Mouse (Mus musculus) right cerebral cortex, postnatal 36 days (tissue): ENCODE measurements at regions not wholly inside any gene's neighbourhood (a gene's known extent, or its start where the extent isn't known, plus 50 kb on each side); places are given as distances from the start of the nearest gene placed in this dataset.

Experiments
- DNase-seq, 2 experiments: peaks; one replicate each; pipeline ENCODE4 v3.0.0; 2022; ENCODE audit warnings: low spot score in 2 of 2, mixed read lengths in 1 of 2

DNA sequence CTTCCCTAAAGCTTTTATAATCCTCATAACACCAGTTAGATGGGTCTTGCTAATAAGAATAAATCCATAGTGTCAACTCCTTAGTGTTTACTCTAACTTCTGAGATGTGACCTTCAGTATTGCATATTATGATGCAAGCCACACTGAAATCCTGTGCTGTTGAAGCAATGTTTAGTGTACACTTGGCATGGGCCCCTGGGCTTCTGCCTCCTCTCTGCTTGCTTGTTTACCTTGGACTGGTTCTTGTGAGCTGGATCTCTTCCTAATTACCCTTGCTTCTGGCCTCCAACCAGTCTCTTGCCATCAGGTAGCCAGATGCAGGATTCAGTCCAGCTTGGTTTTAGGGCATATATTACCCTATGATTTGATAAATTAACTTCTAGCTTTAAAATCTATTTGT is 57.0 kb downstream of the Rgs2 start:
- no peak for DNase-seq

DNA sequence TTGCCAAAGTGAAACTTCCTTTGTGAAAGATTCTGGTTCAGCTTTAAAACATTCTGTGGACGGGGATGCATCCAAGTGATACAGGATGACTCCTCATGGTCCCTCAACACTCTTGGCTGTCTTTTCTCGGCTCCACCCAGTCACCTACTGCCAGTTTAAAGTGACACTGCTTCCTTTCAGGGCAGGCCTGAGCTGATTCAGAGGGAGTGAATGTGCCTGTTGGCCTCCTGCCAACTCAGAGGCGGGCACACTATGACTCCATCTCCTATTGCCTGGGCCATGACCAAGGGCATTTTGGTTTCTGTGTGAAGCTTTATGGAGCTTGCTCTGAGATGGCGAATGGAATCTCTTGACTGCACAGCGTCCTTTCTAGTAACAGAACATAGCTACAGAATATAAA is 62.5 kb downstream of the Rgs2 start:
- peak in 1 of 2 experiments; percentile 16 for DNase-seq

DNA sequence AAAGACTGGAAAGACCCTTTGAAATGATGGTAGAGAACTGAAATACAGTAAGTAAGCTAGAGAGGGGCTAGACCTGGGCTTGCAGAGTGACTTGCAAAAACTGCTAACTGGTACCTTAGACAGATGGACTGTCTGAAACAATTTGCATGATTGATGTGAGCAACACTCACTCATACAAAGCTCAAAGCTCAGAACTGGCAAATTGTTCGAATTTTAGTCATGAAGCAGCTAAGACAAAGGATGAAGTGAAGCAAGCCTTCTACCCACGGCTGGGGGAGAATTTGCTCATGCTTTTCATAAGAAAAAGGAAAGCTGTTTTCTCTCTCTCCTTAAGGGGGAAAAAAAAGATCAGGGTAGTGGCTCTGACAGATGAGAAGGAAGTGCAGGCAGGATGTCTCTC is 64.5 kb downstream of the Rgs2 start:
- DNase-seq, result no peak

DNA sequence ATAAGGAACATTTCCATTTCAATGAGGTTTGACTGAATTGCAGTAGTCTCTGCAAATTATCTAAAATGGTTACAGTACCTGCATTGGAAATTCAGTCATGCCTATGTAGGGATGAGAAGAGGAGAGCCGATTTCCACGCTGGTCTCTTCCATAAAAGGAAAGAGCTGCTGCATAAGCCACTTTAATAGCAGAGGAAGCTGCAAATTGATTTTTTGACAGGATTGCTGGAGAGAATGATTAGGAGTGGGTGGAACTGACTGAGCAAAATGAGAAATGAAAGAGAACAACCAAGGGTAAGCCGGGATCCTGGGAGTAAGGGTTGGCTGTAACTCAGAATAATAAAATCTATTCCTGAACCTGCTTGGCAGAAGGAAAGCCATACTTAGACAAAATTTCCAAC is 65.4 kb downstream of the Rgs2 start:
- DNase-seq, result no peak

DNA sequence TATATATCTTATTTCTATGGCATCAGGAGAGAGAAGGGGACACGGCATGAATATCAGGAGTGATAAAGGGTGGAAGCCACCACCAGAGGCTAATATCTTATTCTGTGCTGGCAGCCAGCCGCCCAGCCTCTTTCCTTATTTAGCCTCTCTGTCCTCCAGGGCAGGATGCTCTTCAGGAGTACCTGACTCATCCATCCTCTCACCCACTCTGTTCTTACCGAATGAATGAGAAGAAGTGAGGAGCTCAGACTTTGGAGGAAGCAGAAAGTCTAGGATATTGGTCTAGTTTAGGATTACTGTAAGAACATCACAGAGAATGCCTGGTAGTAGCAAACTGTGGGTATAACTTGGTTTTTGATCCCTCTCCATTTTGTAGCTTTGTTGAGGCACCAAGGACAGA is 73.2 kb downstream of the Rgs2 start:
- no peak for DNase-seq

DNA sequence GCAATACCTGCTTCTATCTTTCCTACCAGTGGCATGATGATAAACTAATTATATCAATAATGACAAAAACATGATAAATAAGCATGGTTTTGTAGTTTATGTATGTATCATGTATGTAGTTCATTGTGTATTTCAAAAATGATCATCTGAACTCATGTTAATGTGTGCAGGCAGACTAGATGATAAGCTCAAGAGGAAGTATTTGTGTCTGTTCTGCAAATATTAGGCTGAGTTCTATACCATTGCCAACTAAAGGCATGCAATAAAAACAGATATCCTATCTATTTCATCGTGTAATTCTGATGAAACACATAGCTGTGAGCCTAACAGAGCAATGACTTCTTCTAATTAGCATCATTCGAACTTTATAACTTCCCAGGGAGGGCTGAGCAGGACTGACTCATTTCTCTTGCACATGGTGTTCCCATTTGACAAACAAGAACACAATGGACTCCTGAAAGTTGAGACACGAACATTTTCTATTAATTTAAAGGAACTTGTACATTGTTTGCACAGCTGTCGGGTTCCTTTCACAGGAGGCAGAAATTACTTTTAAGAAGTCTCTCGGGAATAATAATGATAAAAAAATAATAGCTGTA is 74.3 kb downstream of the Rgs2 start:
- no peak for DNase-seq

DNA sequence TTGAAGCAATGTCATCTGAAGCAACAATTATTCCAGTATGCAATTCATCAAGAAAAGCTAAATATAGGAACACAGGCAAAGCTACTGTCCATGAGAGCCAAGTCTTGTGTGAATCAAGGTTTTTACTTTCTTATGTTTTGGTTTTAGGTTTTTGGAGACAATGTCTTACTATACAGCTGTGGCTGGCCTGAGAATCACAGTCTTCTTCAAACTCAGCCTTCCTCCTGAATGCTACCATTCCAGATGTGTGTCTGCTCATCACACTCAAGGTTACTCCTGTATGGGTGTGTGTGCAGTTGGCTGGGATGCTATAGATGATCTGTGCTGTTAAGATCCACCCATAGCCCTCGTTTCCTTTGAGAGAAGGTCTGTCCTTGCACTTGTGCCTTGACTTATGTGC is 81.5 kb downstream of the Rgs2 start:
- no peak for DNase-seq

DNA sequence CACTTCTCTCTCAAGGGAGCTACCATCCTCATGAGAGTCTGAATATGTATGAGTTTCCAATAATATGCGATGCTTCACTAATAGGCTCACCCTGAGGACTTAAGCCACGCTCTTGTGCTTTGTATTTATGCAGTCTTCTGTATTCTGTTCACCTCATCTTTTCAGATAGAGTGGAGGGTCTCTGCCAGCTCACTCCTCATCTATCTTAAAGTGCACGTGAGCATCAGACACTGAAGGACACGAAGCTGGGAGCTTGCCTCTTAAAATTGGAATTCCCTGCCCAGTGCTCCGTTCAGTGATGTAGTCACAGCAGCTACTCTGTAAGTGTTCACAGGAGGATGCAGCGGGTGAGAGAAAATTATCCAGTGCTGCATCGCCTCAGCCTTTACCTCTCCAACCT is 83.7 kb downstream of the Rgs2 start:
- no peak for DNase-seq

DNA sequence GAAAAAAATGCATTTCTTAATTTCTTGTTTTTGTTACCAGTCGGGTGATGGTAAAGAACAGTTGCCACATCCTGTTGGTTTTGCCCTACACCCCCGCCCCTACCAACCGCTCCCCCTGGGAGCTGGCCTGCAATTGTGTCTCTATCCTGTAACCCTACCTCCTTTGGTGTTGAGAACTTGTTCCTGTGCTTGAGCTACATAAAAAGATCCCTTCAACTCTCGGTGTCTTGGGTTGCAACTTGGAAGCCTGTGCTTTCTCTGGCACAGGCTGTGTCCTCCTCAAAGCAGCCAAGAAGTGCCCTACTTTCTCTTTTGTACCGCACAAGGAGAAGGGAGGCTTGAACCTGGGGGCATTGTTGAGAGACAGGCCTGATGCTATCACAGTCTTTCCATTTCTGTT is 85.0 kb downstream of the Rgs2 start:
- no peak for DNase-seq

DNA sequence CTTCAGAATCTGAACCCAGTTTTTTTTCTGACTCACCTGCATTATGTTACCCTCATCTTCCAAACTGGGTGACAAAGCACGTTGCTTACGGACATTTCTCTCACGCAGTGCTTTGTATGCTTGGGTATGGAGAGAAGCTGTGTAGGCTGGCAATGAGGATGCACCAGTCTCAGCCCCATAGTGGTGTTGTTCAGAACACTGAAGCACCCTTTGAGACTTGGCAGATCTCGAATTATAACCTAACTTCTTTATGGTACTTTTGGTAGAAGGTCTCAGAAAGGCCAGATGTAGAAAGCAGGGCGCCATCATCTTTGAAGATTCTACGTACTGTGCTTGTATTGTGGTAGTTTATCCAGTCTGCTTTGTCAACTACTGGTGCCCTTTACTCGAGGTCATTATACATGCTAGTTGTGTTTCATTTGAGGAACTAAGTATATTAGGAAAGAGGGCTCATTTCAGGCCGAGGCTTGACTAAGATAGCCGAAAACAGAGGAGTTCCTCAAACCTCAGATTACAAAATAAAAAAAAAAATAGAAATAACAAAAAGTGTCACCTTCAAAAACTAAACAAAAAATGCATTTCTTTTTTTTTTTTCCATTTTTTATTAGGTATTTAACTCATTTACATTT is 85.7 kb downstream of the Rgs2 start:
- DNase-seq, result no peak

DNA sequence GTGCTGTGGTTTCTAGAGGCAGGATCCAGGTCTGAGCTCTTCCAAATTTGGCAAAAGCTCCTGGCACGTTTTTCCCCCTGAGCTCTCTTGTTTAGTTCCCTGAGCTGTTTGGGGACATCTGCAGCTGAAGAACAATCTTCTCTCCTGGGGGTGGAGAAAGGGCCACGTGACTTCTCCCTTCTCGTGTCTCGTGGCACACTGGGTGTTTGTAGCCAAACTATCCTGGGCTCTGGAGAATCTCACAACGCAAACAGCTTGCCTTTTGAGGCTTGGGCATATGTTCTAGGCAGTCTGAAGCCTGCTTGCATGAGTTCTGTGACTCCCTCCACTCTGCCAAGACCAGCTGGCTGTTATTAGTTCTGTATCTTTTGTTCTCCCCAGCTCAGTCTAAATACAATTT is 86.3 kb downstream of the Rgs2 start:
- DNase-seq, result peak; percentile 67 to 82

DNA sequence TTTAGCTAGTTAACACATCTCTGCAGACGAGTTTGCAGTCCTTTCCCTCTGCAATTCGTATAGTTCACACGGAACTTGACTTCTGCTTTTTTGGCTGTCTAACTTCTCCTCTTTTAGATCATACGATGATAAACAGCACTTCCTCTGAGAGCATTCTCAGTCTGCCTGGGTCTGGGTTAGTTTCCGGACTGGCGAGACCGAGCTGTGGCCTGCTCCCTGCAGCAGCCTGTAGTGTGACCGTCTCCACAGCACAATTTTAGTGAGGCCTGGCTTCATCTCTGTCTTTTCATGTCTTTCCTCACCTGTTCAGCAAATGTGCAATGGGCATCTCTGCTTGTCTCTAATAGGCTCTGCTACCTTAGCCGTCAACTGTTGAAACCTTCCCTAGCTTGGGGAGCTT is 87.4 kb downstream of the Rgs2 start:
- no peak for DNase-seq

DNA sequence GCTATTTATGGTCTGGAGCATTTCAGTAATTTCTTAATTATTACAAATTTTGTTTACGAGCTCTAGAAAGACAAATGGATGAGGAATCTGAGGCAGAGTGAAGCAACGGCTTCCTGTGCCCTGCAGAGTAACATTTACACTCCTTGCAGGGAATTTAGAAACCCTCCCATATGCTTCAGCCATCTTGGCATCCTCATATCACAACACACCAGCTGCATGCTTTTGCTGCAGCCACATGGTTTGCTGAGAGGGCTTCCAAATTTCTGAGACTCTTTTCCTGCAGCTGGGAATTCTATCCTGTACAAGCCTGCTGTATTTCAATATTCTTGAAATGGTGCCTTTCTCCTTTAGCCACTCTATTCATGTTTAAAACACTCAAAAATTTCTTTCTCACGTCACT is 91.4 kb downstream of the Rgs2 start:
- DNase-seq, result no peak

DNA sequence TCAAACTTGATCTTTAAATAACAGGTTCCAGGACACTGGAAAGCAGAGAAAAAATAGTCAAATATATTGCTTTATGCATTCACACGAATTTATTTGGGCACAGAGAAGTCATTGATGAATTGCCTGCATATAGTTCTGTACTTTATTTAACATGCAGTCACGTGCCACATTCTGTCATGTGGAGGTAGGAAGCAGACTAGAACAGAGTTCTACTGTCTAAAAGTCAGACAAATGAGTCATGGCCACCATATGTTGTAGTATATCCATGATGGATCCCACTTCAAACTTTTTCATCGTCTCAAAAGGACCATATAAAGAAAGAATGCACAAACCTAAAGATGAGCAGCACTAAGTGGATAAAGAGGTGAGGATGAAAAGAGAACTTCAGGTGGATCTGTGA is 92.7 kb downstream of the Rgs2 start:
- DNase-seq, result no peak

DNA sequence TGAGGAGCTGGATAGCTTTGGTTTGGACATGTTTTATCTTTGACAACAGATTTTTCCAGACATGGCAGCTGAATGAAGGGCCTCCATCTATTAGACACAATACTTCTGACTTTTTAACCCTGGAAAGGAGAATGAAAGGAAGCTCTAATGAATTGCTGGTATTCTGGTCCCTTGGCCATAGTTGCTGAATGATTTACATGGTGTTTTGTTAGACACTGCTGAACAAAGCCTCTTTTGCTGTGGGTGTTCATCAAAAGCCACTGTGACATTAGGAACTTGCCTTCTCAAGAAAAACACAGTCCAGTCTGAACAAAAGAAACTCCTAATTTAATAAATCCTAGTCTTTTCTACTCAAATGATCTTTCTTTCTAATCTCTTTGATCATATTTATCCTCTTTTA is 93.4 kb downstream of the Rgs2 start:
- DNase-seq, result no peak

DNA sequence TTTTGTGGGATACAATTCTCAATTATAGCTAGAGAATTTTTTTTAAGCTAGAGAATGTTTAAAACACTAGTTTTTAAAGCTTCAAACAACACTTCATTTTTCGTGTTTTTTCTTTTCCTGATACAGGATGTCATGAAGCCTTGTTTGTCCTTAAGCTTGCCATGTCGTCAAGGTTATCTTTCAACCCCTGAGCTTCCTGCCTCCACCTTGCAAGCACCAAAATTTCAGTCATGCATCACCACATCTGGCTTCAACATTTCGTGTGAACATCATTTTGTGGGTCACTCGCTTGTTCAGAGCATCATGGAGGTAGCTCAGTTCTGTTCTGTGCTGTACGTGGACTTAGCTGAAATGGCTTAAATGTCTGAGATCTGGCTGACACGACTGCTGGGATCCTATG is 96.6 kb downstream of the Rgs2 start:
- no peak for DNase-seq

DNA sequence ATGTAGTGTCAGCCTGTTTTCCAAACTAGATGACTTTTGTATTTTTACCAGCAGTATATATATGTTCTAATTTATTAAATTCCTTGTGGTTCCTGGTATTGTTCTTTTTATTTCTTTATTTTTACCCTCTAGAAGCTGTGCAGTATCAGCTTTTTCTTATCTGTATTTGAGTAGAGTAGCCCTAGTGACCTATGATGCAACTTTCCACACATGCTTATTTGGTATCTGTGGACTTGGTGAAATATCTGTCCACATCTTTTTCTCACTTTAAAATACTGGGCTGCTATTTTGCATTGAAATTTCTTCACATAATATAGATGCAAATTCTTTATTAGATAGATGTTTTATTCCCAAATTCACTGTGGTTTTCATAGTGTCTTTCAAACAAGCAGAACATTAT is 97.1 kb downstream of the Rgs2 start:
- no peak for DNase-seq

DNA sequence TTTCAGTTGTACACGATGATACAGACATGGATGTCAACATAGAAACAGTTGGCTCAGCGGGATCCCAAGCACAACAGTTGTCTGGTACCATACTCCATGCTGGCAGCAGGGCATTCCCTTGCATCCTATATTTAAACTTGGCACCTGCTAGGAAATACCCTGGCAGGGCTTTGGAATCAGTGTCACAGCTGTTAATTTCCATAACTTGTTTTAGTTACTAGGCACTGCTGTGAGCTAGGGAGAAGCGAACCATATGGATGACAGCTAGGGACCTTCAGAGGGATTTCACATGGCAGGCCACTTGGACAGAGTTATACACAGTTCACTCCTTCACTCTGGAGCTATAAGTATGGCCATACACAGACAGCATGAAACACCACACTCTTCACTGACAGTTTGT is 100.0 kb downstream of the Rgs2 start:
- DNase-seq, result peak; percentile 24 to 50

DNA sequence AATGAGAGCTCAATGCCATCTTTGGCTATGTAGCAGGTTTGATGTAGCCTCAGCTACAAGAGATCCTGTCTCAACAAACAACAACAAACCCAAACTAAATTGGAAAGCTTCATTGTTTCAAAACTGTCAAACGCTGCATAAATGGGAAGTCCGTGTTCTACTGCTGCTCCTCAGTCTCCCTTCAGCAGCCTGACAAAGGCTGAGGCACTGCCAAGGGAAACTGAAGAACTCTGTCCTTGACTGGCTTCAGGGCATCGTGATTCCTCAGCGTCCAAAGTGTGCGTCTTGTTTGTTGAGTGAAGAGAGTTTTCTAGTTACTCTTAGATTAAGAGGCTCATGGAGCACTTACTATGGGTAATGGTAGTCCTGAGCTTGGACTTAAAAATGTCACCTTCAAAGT is 100.7 kb downstream of the Rgs2 start:
- DNase-seq, result no peak

DNA sequence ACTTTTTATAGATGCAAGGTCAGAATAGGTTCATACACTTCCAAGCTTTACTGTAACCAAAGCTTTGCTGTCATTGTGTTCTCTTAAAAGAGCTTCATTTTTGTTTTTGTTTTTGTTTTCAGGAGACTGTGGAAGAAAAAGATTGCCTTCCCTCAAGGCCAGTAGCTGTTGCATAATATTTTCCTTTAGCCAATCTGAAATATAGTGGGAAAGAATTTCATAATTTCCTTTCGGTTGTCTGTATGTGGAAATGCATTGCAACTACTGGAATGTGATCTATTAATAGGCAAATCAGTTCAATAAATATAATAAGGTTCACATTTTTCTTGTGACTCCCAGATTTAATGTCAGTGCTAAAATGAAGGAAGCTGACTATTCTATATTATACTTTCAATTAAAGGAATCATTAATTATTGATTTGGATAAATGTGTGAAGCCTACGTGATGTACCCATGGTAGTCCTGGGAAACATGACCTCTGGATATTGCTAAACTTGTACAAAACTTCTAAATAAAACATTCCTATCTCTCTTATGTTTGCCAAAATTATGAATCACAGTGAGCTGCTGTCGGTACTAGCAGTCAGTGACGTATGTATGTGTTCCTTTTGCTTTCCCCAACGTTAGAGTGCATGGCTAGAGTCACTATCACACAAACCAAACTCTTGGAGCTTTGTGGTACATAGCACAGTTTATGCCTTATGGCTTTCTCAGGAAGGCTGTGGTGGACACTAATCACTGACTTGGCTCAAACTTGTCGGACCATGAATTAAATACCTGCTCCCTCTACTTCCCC is 102.6 kb downstream of the Rgs2 start:
- no peak for DNase-seq

DNA sequence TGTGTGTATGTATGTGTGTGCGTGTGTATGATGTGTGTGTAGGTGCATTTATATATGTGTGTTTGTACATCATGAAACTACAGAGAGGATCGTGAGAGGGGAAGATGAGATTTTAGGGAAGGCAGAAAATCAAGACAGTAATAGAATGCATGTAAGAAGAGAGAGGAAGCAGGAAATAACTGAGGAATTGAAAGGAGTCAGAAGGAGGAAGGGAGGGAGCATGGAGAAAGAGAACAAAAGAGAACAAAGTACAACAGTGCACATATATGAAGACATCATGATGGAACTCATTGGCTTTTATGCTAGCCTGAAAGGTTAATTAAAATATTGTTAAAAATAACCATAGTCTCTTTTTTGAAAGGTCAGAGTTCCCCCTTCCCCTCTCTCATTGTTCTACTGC is 111.4 kb downstream of the Uchl5 start:
- no peak for DNase-seq

DNA sequence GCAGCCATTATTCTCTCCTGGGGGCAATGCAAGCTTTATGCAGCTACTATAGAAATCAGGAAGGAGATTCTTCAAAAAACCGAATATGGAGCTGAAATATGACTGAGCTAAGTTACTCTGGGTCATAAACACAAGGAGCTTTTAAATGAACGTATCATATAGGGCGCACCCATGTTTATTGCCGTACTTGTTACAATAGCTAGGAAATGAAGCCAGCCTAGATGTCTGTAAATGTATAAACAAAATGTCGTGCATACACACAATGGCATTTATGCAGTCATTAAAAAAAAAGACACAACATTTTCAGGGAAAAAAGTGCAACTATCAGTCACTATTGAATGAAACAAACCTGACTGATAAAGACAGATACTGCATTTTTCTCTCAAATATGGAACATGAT is 111.0 kb downstream of the Uchl5 start:
- DNase-seq, result no peak

DNA sequence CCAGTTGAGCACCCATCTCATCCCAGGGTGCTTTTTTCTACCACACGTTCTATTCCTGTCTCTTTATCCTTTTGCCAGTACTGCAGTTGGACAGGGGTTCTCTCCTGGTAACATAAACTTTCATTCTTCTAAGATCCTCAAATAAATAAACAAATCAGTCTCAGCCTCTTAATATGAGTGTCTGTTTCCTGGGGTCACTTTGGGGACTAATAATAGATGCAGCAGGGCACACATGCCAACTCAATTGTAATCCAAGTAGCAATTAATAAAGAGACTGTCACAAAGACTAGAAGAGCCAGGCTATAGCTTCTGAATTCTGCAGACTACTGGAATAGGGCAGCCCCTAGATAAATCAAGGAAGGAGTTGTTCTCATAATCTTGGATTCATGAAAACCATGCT is 108.9 kb downstream of the Uchl5 start:
- DNase-seq, result no peak
